Mouse (Mus musculus) neural tube, embryonic 13.5 days (tissue): ENCODE results near the gene Racgap1. TPM values are rescaled to one million over a fixed set of nuclear protein-coding genes. Genes with fewer than 3 reads are reported as not detected.

ENCODE experiments used
- ATAC-seq: fragments of 200-750 bp; cut with Nextera tagmentation; 2 replicates; pipeline ENCODE4 v1.8.0; 2017; ENCODE audit warnings: low read depth, mild to moderate bottlenecking, moderate TSS enrichment, moderate library complexity
- H3K27ac ChIP-seq: fragments of 300-500 bp; sonication (generic); replicated peaks from 2 replicates; pipeline ENCODE4 v1.5.1; 2015; ENCODE audit warnings: moderate library complexity, mild to moderate bottlenecking, inconsistent platforms
- H3K27me3 ChIP-seq: fragments of 300-500 bp; sonication (generic); 2 replicates; pipeline ENCODE4 v1.6.1; 2015; ENCODE audit warnings: mild to moderate bottlenecking, inconsistent platforms
- H3K36me3 ChIP-seq: fragments of 300-500 bp; sonication (generic); 2 replicates; pipeline ENCODE4 v1.6.1; 2015; ENCODE audit warnings: mild to moderate bottlenecking, inconsistent platforms
- H3K4me1 ChIP-seq: fragments of 300-500 bp; sonication (generic); replicated peaks from 2 replicates; pipeline ENCODE4 v1.6.1; 2015; ENCODE audit warnings: inconsistent platforms
- H3K4me2 ChIP-seq: fragments of 300-500 bp; sonication (generic); 2 replicates; pipeline ENCODE4 v1.6.1; 2015; ENCODE audit warnings: inconsistent platforms, mild to moderate bottlenecking, moderate library complexity
- H3K4me3 ChIP-seq: fragments of 300-500 bp; sonication (generic); 2 replicates; pipeline ENCODE4 v1.5.1; 2015; ENCODE audit warnings: mild to moderate bottlenecking, inconsistent platforms
- H3K9ac ChIP-seq: fragments of 300-500 bp; sonication (generic); 2 replicates; pipeline ENCODE4 v1.6.1; 2015; ENCODE audit warnings: moderate library complexity, mild to moderate bottlenecking, inconsistent platforms
- H3K9me3 ChIP-seq: fragments of 300-500 bp; sonication (generic); 2 replicates; pipeline ENCODE4 v1.6.1; 2016; ENCODE audit warnings: inconsistent platforms
- WGBS: fragments of 180-500 bp; shearing (Covaris S2); methylation state at CpG from one replicate; pipeline ENCODE4 v1.1.7; 2015; 5-methylcytosine and 5-hydroxymethylcytosine counted together
- polyA plus RNA-seq: library from polyadenylated mRNA; unstranded; fragments of >200 nt; fragmentation: Nextera tagmentation; extraction: Ambion mirVana; gene quantifications from 2 replicates; pipeline ENCODE4 v1.2.1, GENCODE M21; 2015

The Racgap1 gene
- polyA plus RNA-seq, 1 experiment from 2014 or later, result 130 TPM

DNA sequence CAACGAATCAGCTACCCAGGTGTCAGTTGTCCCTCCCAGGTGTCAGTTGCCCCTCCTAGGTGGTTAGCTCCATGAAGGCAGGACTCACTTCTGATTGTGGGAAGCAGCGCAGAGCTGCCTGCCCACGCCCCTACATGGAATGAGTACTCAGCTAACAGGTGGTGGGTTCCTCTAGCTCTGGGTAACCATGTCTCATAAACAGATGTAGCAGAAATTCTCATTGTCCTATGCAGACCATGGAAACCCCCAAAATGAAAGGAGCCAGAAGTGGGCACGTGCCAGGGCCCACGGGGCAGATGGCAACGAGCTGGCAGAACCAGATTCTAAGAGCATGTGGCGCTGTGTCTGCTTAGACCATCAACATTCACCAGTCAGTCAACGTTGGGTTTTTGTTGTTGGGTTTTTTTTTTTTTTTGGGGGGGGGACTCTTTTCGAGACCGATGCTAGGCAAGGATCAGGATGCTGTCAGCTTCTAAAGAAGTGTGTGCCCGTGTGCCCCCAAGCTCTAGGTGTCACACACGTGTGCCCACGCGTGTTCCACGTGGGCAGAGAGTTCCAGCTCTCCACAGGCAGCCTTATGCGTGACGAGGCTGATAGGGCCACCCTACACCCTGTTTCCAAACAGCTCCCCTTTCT is 12.6 kb upstream of the Racgap1 start:
- Histone ChIP-seq H3K9ac (peak overlapping the region; percentile 77), H3K4me2 (peak overlapping the region; percentile 69), H3K4me3 (peak overlapping the region; percentile 41), H3K27ac (peak overlapping the region; percentile 94), H3K4me1 (peaks cover 47% of the 10 kb centered on the region), H3K9me3 (no peaks in the 10 kb centered on the region), H3K27me3 (0 out of 2 replicates have a peak, but pooled peaks cover 7% of the 10 kb centered on the region), H3K36me3 (no peaks in the 10 kb centered on the region)
- WGBS, result 2% methylated on average over 17 of the region's 17 CpGs
- ATAC-seq, result no peak

DNA sequence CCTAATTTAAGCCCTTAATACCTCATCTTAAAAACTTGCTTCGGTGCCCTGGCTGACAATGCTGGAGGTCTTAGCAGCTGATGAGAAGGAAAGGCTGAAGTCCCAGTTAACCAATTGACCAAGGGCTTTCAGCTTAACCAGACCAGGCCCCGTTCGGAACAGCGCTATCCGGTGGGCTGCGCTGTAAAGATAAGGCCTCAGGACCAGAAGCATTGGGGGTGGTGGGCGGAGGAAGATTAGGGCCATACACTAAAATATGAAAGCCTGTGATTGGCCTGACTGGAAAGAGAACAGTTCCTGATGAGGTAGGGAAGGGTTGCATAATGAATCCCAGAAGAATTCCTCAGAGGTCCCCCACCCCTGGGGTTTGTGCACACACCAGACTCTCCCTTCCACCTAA is 10.9 kb upstream of the Racgap1 start:
- ATAC-seq, result no peak
- H3K27ac ChIP-seq, result peak overlapping the region; percentile 6
- H3K27me3 ChIP-seq, result 0 out of 2 replicates have a peak, but pooled peaks cover 7% of the 10 kb centered on the region
- no peak overlapping the region for H3K9ac ChIP-seq
- H3K36me3 ChIP-seq, result no peaks in the 10 kb centered on the region
- 54% methylated on average over 7 of the region's 7 CpGs for WGBS
- no peak overlapping the region for H3K4me3 ChIP-seq
- no peak overlapping the region for H3K4me2 ChIP-seq
- H3K9me3 ChIP-seq, result no peaks in the 10 kb centered on the region
- H3K4me1 ChIP-seq, result peaks cover 42% of the 10 kb centered on the region

DNA sequence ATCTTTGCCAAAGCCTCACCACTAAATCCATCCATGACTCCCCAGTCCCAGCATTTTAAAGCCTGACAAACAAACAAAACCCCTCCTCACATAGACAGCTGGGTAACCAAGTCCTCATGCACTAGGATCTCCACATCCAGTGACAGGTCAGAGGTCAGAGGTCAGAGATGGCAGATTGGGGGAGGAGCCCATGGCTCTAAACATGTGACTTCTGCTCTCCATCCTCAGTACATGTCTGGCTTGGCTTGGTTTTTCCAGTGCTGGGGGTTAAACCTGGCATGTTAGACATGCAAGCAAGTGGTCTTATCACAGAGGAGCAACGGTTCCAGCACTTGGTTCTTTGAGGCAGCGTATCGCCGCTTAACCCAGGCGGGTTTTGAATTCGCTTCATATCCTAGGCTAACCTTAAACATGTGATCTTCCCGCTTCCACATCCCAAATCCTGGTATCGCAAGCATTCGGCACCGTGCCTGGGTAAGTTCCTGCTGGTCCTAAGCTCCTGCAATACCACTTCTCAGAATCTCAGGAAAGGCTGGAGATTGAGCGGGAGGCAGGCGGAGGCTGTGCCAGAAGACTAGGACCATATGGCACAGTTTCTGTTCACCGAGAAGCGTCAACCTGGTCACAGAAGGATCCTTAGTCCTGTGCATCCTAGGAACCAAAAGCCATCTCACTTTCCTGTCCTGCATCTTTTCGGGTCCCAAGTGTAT is 9.8 kb upstream of the Racgap1 start:
- Histone ChIP-seq H3K4me1 (peaks cover 40% of the 10 kb centered on the region), H3K27me3 (0 out of 2 replicates have a peak, but pooled peaks cover 7% of the 10 kb centered on the region), H3K36me3 (no peaks in the 10 kb centered on the region), H3K27ac (no peak overlapping the region), H3K9ac (no peak overlapping the region), H3K4me3 (no peak overlapping the region), H3K9me3 (no peaks in the 10 kb centered on the region), H3K4me2 (no peak overlapping the region)
- 92% methylated on average over 15 of the region's 15 CpGs for WGBS
- no peak for ATAC-seq

GRCm38 (mm10) chr15:99658437-99658836 is 7.0 kb upstream of the Racgap1 start:
- H3K9me3 ChIP-seq, result no peaks in the 10 kb centered on the region
- no peak overlapping the region for H3K27ac ChIP-seq
- no peak overlapping the region for H3K4me3 ChIP-seq
- WGBS, result 63% methylated on average over 2 of the region's 2 CpGs
- H3K4me1 ChIP-seq, result peaks cover 35% of the 10 kb centered on the region
- H3K9ac ChIP-seq, result no peak overlapping the region
- ATAC-seq, result no peak
- peaks cover 11% of the 10 kb centered on the region; the same call in 1 of the 2 replicates for H3K27me3 ChIP-seq
- no peak overlapping the region for H3K4me2 ChIP-seq
- no peaks in the 10 kb centered on the region for H3K36me3 ChIP-seq

DNA sequence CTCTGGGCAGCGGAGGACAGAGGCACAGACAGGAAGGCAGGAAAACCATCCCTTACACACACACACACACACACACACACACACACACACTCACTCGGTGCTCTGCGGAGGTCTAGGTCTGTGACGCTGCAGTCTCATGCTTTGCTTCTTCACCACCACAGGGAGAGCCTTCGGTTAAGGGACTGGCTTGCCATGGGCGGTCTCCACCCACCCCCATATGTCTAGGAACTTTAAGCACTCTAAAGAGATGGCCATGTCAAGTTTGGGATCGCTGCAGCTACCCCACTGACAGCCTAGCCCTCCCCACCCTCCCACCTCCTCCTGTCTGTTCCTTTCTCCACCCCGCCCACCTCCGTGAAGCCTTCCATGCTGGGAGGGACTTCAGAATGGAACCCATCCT is 4.5 kb upstream of the Racgap1 start:
- peaks cover 43% of the 10 kb centered on the region for H3K4me1 ChIP-seq
- peak overlapping the region; percentile 8; the same call in 1 of the 2 replicates for H3K4me3 ChIP-seq
- 32% methylated on average over 9 of the region's 9 CpGs for WGBS
- H3K36me3 ChIP-seq, result no peaks in the 10 kb centered on the region
- ATAC-seq, result 0 out of 2 replicates have a peak, but pooled peaks have one; percentile 23
- H3K9ac ChIP-seq, result peak overlapping the region; percentile 54
- peak overlapping the region; percentile 85 for H3K27ac ChIP-seq
- H3K4me2 ChIP-seq, result peak overlapping the region; percentile 89
- H3K9me3 ChIP-seq, result no peaks in the 10 kb centered on the region
- H3K27me3 ChIP-seq, result peaks cover 11% of the 10 kb centered on the region; the same call in 1 of the 2 replicates

- H3K9ac ChIP-seq, result peak overlapping the region; percentile 65
- no peak for ATAC-seq
- peak overlapping the region; percentile 76 for H3K27ac ChIP-seq
- peak overlapping the region; percentile 25 for H3K4me3 ChIP-seq
- peak overlapping the region; percentile 89 for H3K4me2 ChIP-seq
- H3K27me3 ChIP-seq, result peaks cover 11% of the 10 kb centered on the region; the same call in 1 of the 2 replicates
- WGBS, result 5% methylated on average over 21 of the region's 21 CpGs
- H3K4me1 ChIP-seq, result peaks cover 64% of the 10 kb centered on the region
- no peaks in the 10 kb centered on the region for H3K36me3 ChIP-seq
- no peaks in the 10 kb centered on the region for H3K9me3 ChIP-seq
Measured at GRCm38 (mm10) chr15:99653876-99654275, 2.4 kb upstream of the Racgap1 start.

DNA sequence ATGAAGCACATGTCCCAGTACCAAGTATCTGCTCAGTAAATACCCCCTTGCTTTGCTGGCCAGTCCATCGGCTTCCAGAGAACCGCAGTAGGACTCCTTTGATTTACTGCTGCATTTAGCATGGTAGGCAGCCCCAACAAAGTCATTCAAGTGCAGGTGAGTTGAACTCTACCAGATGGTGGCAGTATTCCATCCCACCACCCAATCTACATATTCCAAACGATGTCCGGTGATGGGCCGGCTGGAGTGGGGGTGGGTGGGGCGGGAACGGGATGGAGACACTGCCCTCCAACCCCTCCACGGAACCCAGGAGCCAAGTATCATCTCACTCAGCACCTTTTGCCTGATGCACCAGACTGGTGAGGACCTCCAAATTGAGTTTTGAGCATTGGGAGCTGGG is 1.8 kb upstream of the Racgap1 start:
- Histone ChIP-seq H3K4me3 (peak overlapping the region; percentile 25), H3K9ac (peak overlapping the region; percentile 65), H3K27me3 (peaks cover 11% of the 10 kb centered on the region; the same call in 1 of the 2 replicates), H3K4me2 (peak overlapping the region; percentile 89), H3K36me3 (no peaks in the 10 kb centered on the region), H3K27ac (peak overlapping the region; percentile 76), H3K4me1 (peaks cover 69% of the 10 kb centered on the region), H3K9me3 (no peaks in the 10 kb centered on the region)
- ATAC-seq, result no peak
- WGBS, result 2% methylated on average over 8 of the region's 8 CpGs

- ATAC-seq, result no peak
- peak overlapping the region; percentile 35 for H3K27ac ChIP-seq
Measured at GRCm38 (mm10) chr15:99651984-99652872, 772 bp upstream of the Racgap1 start.

GRCm38 (mm10) chr15:99650304-99650703 is 1.2 kb downstream of the Racgap1 start:
- WGBS, result 50% methylated on average over 2 of the region's 2 CpGs
- H3K4me2 ChIP-seq, result peak overlapping the region; percentile 89
- peak overlapping the region; percentile 79 for H3K4me3 ChIP-seq
- H3K27me3 ChIP-seq, result peaks cover 11% of the 10 kb centered on the region; the same call in 1 of the 2 replicates
- H3K36me3 ChIP-seq, result no peaks in the 10 kb centered on the region
- H3K9ac ChIP-seq, result peak overlapping the region; percentile 83
- H3K9me3 ChIP-seq, result no peaks in the 10 kb centered on the region
- peaks cover 88% of the 10 kb centered on the region for H3K4me1 ChIP-seq
- peak overlapping the region; percentile 87 for H3K27ac ChIP-seq
- ATAC-seq, result no peak

More at GRCm38 (mm10) chr15:99651984-99652872, 772 bp upstream of the Racgap1 start:
- Histone ChIP-seq H3K4me1 (peaks cover 80% of the 10 kb centered on the region), H3K4me2 (peak overlapping the region; percentile 89), H3K36me3 (no peaks in the 10 kb centered on the region), H3K27me3 (peaks cover 11% of the 10 kb centered on the region; the same call in 1 of the 2 replicates), H3K9me3 (no peaks in the 10 kb centered on the region), H3K4me3 (peak overlapping the region; percentile 79), H3K9ac (peak overlapping the region; percentile 44; the same call in 1 of the 2 replicates)
- WGBS, result 81% methylated on average over 10 of the region's 10 CpGs

DNA sequence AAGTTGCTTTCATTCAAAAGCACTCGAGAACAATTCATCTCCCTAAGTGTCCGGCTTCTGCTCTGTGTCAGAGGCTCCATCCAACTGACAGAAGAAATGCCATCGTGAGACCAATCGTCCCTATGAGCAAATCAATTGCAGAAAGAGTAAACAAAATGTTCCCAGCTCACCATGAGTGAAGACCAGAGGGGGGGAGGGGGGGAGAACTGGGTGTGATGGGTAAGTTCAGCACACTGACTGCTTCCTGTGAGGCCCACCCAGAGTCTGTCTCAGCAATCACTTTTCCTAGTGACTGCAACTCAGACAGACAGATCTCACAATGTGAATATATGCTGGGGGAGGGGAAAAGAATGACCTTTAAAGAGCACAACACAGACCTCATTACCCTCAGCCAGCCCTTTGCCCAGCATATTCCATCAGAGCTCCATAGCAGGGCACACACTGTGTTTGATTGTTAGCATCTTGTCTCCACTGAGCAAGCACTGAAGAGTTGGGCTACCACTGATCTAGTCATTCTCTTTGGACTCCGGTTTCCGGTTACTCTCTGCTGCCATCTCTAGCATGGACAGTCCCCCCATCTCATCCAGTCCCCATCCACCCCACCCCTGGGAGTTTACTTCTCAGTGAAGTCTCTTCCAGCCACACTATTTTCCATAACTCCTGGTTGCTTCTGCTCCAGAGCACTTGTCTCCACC is 2.2 kb downstream of the Racgap1 start:
- 25% methylated on average over 6 of the region's 6 CpGs for WGBS
- Histone ChIP-seq H3K9ac (peak overlapping the region; percentile 83), H3K4me2 (peak overlapping the region; percentile 89), H3K27me3 (peaks cover 4% of the 10 kb centered on the region; the same call in 1 of the 2 replicates), H3K4me3 (peak overlapping the region; percentile 79), H3K27ac (peak overlapping the region; percentile 87), H3K9me3 (no peaks in the 10 kb centered on the region), H3K36me3 (no peaks in the 10 kb centered on the region), H3K4me1 (peaks cover 91% of the 10 kb centered on the region)
- ATAC-seq, result no peak

DNA sequence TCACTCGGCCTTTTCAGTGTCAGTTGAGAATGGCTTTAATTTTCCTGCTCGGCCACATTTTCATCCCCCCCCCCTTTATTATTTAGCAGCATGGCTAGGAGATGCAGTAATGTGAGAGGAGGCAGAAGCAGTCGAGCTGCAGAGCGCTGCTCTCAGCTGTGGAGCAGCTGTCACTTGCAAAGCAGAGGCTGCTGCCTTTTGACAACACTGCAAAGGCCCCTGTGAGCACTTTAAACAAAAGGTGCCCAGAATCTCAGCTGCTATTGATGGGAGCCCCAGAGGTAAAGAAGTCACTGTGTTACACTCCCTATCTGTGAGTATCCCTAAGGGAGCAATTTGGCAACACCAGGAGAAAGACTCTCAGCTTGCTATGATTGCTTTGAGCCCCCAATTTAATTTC is 3.1 kb downstream of the Racgap1 start:
- Histone ChIP-seq H3K9me3 (no peaks in the 10 kb centered on the region), H3K27me3 (no peaks in the 10 kb centered on the region), H3K36me3 (no peaks in the 10 kb centered on the region), H3K4me1 (peaks cover 90% of the 10 kb centered on the region), H3K4me2 (peak overlapping the region; percentile 89), H3K9ac (peak overlapping the region; percentile 49), H3K27ac (peak overlapping the region; percentile 87), H3K4me3 (0 out of 2 replicates have a peak overlapping the region, but pooled peaks have one; percentile 79)
- 13% methylated on average over 4 of the region's 4 CpGs for WGBS
- peak; percentile 49 for ATAC-seq
